Comparison of ENCODE assay signal across 9 mouse cellular contexts in the genomic region with DNA sequence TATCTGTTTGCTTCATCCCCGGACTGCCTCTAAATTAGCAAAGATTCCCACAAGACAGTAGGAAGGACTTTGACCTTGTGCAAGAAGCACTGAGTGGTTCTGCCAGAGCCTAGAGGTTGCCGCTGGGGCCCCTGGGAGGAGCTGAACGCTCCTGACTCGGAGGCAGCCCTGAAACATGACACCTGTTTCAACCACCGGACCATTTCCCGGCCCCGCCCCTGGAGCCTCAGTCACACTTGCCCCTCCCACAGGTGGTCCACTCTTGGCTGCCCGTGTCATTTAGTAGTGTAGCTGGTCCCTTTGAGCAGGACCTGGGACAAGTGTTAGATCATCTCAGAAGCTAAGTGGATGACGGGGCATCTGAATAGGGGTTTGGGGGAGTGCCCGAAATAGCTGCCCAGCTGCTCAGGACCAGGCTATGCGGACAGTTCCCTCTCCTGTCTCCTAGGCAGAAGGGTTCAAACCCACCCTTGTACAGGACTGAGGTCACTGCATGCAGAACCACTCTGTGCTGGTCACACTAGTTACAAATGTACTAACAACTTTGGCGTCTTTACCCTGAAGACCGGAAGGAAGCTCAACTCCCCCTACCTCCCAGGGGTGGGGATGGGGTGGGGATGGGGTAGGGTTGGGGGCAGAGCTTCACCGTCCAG. TPM values are rescaled to one million over a fixed set of nuclear protein-coding genes. Genes with fewer than 3 reads are reported as not detected.
DNase-seq lines count a peak whose midpoint lies in the region; ATAC-seq and TF ChIP-seq lines count a peak whose summit lies in the region.
"Had no signal": no experiment of that assay in that cellular context is flagged by ENCODE, and none has a peak within 500 bp of the region (broad histone marks: within the 10 kb centered on the region; RNA-seq: fewer than 3 reads in every experiment).

No protein-coding gene starts in this region.

- H3K36me3 ChIP-seq in liver, embryonic 11.5 days (ENCODE audit: control insufficient read depth, insufficient read depth, low read length): no peaks in the 10 kb centered on the region
- H3K36me3 ChIP-seq in liver, embryonic 12.5 days: no peaks in the 10 kb centered on the region
- no peaks in the 10 kb centered on the region for H3K36me3 ChIP-seq in intestine, embryonic 14.5 days (ENCODE audit: control insufficient read depth, insufficient read depth, low read length)
- no peaks in the 10 kb centered on the region for H3K36me3 ChIP-seq in myocyte (ENCODE audit: control insufficient read depth, insufficient read depth)

- no peak overlapping the region for H3K27ac ChIP-seq in liver, embryonic 11.5 days (ENCODE audit: low read depth, low read length)
- H3K27ac ChIP-seq in liver, embryonic 12.5 days: no peak overlapping the region
- no peak overlapping the region for H3K27ac ChIP-seq in intestine, embryonic 14.5 days (ENCODE audit: low read depth)
- H3K27ac ChIP-seq: macrophage had no signal

- peaks cover 3% of the 10 kb centered on the region; the same call in 1 of the 2 replicates for H3K4me1 ChIP-seq in liver, embryonic 11.5 days (replicated peaks; ENCODE audit: control insufficient read depth, insufficient read depth, low read length)
- H3K4me1 ChIP-seq in liver, embryonic 12.5 days: peaks cover 4% of the 10 kb centered on the region; the same call in 1 of the 2 replicates
- peaks cover 20% of the 10 kb centered on the region for H3K4me1 ChIP-seq in intestine, embryonic 14.5 days (replicated peaks; ENCODE audit: control insufficient read depth, insufficient read depth, low read length)

- no peak for TF ChIP-seq POLR2A in myocyte (IDR thresholded peaks at IDR 0.05; ENCODE audit: insufficient read length, low read depth)

- no peak overlapping the region for H3ac ChIP-seq in myocyte (ENCODE audit: control insufficient read depth, insufficient read length)

- no peaks in the 10 kb centered on the region for H3K79me2 ChIP-seq in myocyte (ENCODE audit: control insufficient read depth, insufficient read depth)

- H3K4me2 ChIP-seq in liver, embryonic 11.5 days: no peak overlapping the region
- H3K4me2 ChIP-seq in liver, embryonic 12.5 days: no peak overlapping the region
- H3K4me2 ChIP-seq in intestine, embryonic 14.5 days (ENCODE audit: low read length): no peak overlapping the region
- H3K4me2 ChIP-seq in myocyte (ENCODE audit: low read depth): no peak overlapping the region

- peaks cover 63% of the 10 kb centered on the region for H3K27me3 ChIP-seq in liver, embryonic 11.5 days (replicated peaks; ENCODE audit: control insufficient read depth, insufficient read depth, low read length)
- peaks cover 88% of the 10 kb centered on the region for H3K27me3 ChIP-seq in liver, embryonic 12.5 days (replicated peaks)
- peaks cover 31% of the 10 kb centered on the region for H3K27me3 ChIP-seq in intestine, embryonic 14.5 days (replicated peaks; ENCODE audit: control insufficient read depth, insufficient read depth, low read length)
- peaks cover 84% of the 10 kb centered on the region for H3K27me3 ChIP-seq in myocyte (ENCODE audit: control insufficient read depth, insufficient read depth, insufficient read length)

- peak; percentile 31; the same call in 1 of the 2 replicates for ATAC-seq in liver, embryonic 11.5 days (replicated peaks; ENCODE audit: low FRiP score)
- no peak for ATAC-seq in liver, embryonic 12.5 days
- ATAC-seq in intestine, embryonic 14.5 days (replicated peaks; ENCODE audit: low FRiP score, low TSS enrichment, low read depth): peak; percentile 79

- no peak overlapping the region for H3K9ac ChIP-seq in liver, embryonic 11.5 days (ENCODE audit: low read depth, low read length)
- H3K9ac ChIP-seq in liver, embryonic 12.5 days: no peak overlapping the region
- H3K9ac ChIP-seq in intestine, embryonic 14.5 days (ENCODE audit: low read length): no peak overlapping the region

- no peak overlapping the region for H3K4me3 ChIP-seq in liver, embryonic 11.5 days (ENCODE audit: low read depth, low read length)
- H3K4me3 ChIP-seq in liver, embryonic 12.5 days: no peak overlapping the region
- no peak overlapping the region for H3K4me3 ChIP-seq in intestine, embryonic 14.5 days (ENCODE audit: low read depth, low read length)
- no peak overlapping the region for H3K4me3 ChIP-seq in myocyte

- 5% methylated on average over 14 of the region's 14 CpGs for WGBS in liver, embryonic 11.5 days
- WGBS in liver, embryonic 12.5 days (ENCODE audit: insufficient replicate concordance): 6% methylated on average over 14 of the region's 14 CpGs
- 3% methylated on average over 14 of the region's 14 CpGs for WGBS in intestine, embryonic 14.5 days

- DNase-seq in liver, embryonic 11.5 days (ENCODE audit: low spot score): no peak
- peak; percentile 80 for DNase-seq in embryo, embryonic 10.5 days (ENCODE audit: low spot score)
- peak; percentile 76 for DNase-seq in intestine, embryonic 14.5 days (ENCODE audit: low spot score)
- DNase-seq in urinary bladder, postnatal 4 days (ENCODE audit: low spot score in 2 of 2): no peak
- no peak for DNase-seq in right cerebral cortex, postnatal 25 days
- no peak for DNase-seq in thymus, postnatal 0 days (ENCODE audit: low spot score)

- H3K9me3 ChIP-seq in liver, embryonic 11.5 days (ENCODE audit: control insufficient read depth, low read length): no peaks in the 10 kb centered on the region
- no peaks in the 10 kb centered on the region for H3K9me3 ChIP-seq in liver, embryonic 12.5 days (replicated peaks)
- no peaks in the 10 kb centered on the region for H3K9me3 ChIP-seq in intestine, embryonic 14.5 days (ENCODE audit: control insufficient read depth, low read length)

TF ChIP-seq in myocyte, 11 proteins besides CTCF, POLR2A, EP300 and RAD21:
- TF ChIP-seq TCF3 (IDR thresholded peaks at IDR 0.05; ENCODE audit: insufficient read length, low read depth) (no peak), REST (IDR thresholded peaks at IDR 0.05; ENCODE audit: insufficient read depth, insufficient read length) (peak; percentile 34), MYOD1 (IDR thresholded peaks at IDR 0.05; ENCODE audit: control insufficient read depth in 1 of 3, insufficient read length in 2 of 3, low read depth in 2 of 3) (no peak)

RNA-seq across cellular contexts. Expression of gene Cntn2, which starts 1.8 kb away (rescaled TPM):
- polyA plus RNA-seq in liver, embryonic 11.5 days (2014; fragmentation: Nextera tagmentation; extraction: Ambion mirVana): 0.35 and 0.60 TPM in 2 replicates
- polyA plus RNA-seq in liver, embryonic 12.5 days (2016; fragmentation: Nextera tagmentation; extraction: Ambion mirVana): 0.02 and 0.19 TPM in 2 replicates
- polyA plus RNA-seq in intestine, embryonic 14.5 days (2014; fragmentation: Nextera tagmentation; extraction: Ambion mirVana): 0.32 and 1.2 TPM in 2 replicates
- not detected for polyA plus RNA-seq in myocyte (2012; fragmentation: generic; extraction: Trizol)
- polyA plus RNA-seq in thymus, postnatal 0 days (2015; fragmentation: Nextera tagmentation; extraction: Ambion mirVana): 0.08 and 0.23 TPM in 2 replicates
- polyA plus RNA-seq: macrophage had no signal

RNA-seq across cellular contexts. Expression of gene Tmem81, which starts 35.3 kb away (rescaled TPM):
- polyA plus RNA-seq in liver, embryonic 11.5 days (2014; fragmentation: Nextera tagmentation; extraction: Ambion mirVana): 2.5 and 3.1 TPM in 2 replicates
- polyA plus RNA-seq in liver, embryonic 12.5 days (2016; fragmentation: Nextera tagmentation; extraction: Ambion mirVana): 1.5 and 1.7 TPM in 2 replicates
- polyA plus RNA-seq in intestine, embryonic 14.5 days (2014; fragmentation: Nextera tagmentation; extraction: Ambion mirVana): 1.6 and 2.1 TPM in 2 replicates
- 1.9 TPM for polyA plus RNA-seq in myocyte (2012; fragmentation: generic; extraction: Trizol)
- polyA plus RNA-seq in thymus, postnatal 0 days (2015; fragmentation: Nextera tagmentation; extraction: Ambion mirVana): 1.8 and 2.1 TPM in 2 replicates

Comparison
In these comparisons a context has a peak if more than half of its experiments do, and no peak if none do; other contexts are left out.
1. DNase-seq: peak in embryo, embryonic 10.5 days (single experiment) and intestine, embryonic 14.5 days (single experiment); none in liver, embryonic 11.5 days (single experiment), urinary bladder, postnatal 4 days (0 of 2), right cerebral cortex, postnatal 25 days (single experiment) and thymus, postnatal 0 days (single experiment).